Mouse (Mus musculus) liver, embryonic 11.5 days (tissue): Measurements from ENCODE around the gene Spns2. TPM values are rescaled to one million over a fixed set of nuclear protein-coding genes. Genes with fewer than 3 reads are reported as not detected.

ENCODE experiments used
- ATAC-seq: fragments of 200-750 bp; cut with Nextera tagmentation; replicated peaks from 2 replicates; pipeline ENCODE4 v1.8.0; 2017; ENCODE audit warnings: moderate number of reproducible peaks, mild to moderate bottlenecking, moderate TSS enrichment, moderate library complexity; ENCODE audit not compliant: low FRiP score
- DNase-seq: peaks from one replicate; pipeline ENCODE4 v3.0.0-alpha.2; 2017; ENCODE audit warnings: low spot score
- H3K27ac ChIP-seq: fragments of 300-500 bp; sonication (generic); 2 replicates; pipeline ENCODE4 v1.5.1; 2014; ENCODE audit warnings: mild to moderate bottlenecking, low read depth, low read length, control low read depth
- H3K27me3 ChIP-seq: fragments of 300-500 bp; sonication (generic); replicated peaks from 2 replicates; pipeline ENCODE4 v1.6.1; 2014; ENCODE audit warnings: low read length, mixed read lengths; ENCODE audit not compliant: control insufficient read depth, insufficient read depth
- H3K36me3 ChIP-seq: fragments of 300-500 bp; sonication (generic); 2 replicates; pipeline ENCODE4 v1.6.1; 2014; ENCODE audit warnings: mild to moderate bottlenecking, low read length, moderate library complexity, mixed read lengths; ENCODE audit not compliant: control insufficient read depth, insufficient read depth
- H3K4me1 ChIP-seq: fragments of 300-500 bp; sonication (generic); replicated peaks from 2 replicates; pipeline ENCODE4 v1.6.1; 2014; ENCODE audit warnings: low read length, mixed read lengths; ENCODE audit not compliant: control insufficient read depth, insufficient read depth
- H3K4me2 ChIP-seq: fragments of 300-500 bp; sonication (generic); 2 replicates; pipeline ENCODE4 v1.6.1; 2014; ENCODE audit warnings: mild to moderate bottlenecking, control low read depth, moderate library complexity
- H3K4me3 ChIP-seq: fragments of 300-500 bp; sonication (generic); 2 replicates; pipeline ENCODE4 v1.5.1; 2014; ENCODE audit warnings: low read depth, low read length, control low read depth
- H3K9ac ChIP-seq: fragments of 300-500 bp; sonication (generic); 2 replicates; pipeline ENCODE4 v1.6.1; 2014; ENCODE audit warnings: low read depth, low read length, control low read depth
- H3K9me3 ChIP-seq: fragments of 300-500 bp; sonication (generic); 2 replicates; pipeline ENCODE4 v1.6.1; 2016; ENCODE audit warnings: low read length, inconsistent platforms, mixed read lengths; ENCODE audit not compliant: control insufficient read depth
- WGBS: fragments of 180-500 bp; shearing (Covaris S2); extraction: QIAGEN DNeasy Blood & Tissue Kit; methylation state at CpG from one replicate; pipeline ENCODE4 v1.1.7; 2014; 5-methylcytosine and 5-hydroxymethylcytosine counted together
- polyA plus RNA-seq: library from polyadenylated mRNA; unstranded; fragments of >200 nt; fragmentation: Nextera tagmentation; extraction: Ambion mirVana; gene quantifications from 2 replicates; pipeline ENCODE4 v1.2.1, GENCODE M21; 2014

Spns2 gene
- polyA plus RNA-seq, 1 experiment from 2014 or later: 20.0 TPM

DNA sequence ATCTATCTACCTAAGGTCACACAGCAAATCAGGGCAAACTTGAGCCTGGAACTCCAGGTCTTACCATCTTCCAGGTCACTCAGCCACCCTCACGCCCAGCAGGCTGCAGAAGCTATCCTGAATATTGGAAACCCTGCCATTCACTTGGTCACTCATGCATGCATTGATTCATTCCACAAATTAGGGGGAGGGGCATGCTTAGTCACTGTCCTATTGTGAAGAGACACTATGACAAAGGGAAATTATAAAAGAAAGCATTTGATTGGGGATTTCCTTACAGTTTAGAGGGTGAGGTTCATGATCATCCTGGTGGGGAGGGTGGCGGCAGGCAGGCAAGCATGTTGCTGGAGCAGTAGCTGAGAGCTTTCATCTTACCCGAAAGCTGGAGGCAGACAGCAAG, 24.9 kb downstream of the Spns2 start:
- Histone ChIP-seq H3K9ac (no peak overlapping the region), H3K4me2 (no peak overlapping the region), H3K4me1 (peaks cover 62% of the 10 kb centered on the region), H3K9me3 (no peaks in the 10 kb centered on the region), H3K27ac (no peak overlapping the region), H3K4me3 (no peak overlapping the region), H3K27me3 (no peaks in the 10 kb centered on the region), H3K36me3 (peaks cover 5% of the 10 kb centered on the region; the same call in 1 of the 2 replicates)
- 78% methylated on average over 3 of the region's 3 CpGs for WGBS
- ATAC-seq: no peak
- DNase-seq: no peak

- Histone ChIP-seq H3K36me3 (peaks cover 5% of the 10 kb centered on the region; the same call in 1 of the 2 replicates), H3K4me1 (peaks cover 52% of the 10 kb centered on the region), H3K27ac (no peak overlapping the region; the same call in 1 of the 2 replicates), H3K9me3 (no peaks in the 10 kb centered on the region), H3K27me3 (no peaks in the 10 kb centered on the region), H3K4me2 (no peak overlapping the region), H3K4me3 (no peak overlapping the region), H3K9ac (no peak overlapping the region)
- no peak for ATAC-seq
- DNase-seq: no peak
- WGBS: 50% methylated on average over 5 of the region's 5 CpGs
Observed at GRCm38 (mm10) chr11:72461500-72461981, 28.2 kb downstream of the Spns2 start.

DNA sequence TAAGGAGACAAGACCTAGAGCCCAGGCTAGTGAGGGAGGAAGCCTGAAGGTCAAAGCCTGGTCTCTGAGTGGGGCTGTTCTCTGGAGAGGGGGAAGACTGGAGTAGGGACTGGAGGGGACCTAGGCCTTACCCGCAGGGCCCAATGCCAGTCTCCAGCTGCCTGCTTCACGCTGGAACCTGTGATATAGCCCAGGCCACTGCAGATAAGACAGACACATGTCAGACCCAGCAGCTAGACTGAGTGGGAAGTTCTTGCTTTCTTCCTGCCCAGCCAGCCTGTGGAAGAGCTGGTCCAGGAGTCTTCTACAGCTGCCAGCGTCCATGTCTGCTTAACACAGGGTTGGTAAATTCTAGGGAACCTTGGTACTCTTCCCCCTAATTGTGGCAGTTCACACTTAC, 31.2 kb downstream of the Spns2 start:
- ATAC-seq: peak; percentile 35
- Histone ChIP-seq H3K36me3 (peaks cover 8% of the 10 kb centered on the region; the same call in 1 of the 2 replicates), H3K4me1 (peaks cover 43% of the 10 kb centered on the region), H3K9ac (no peak overlapping the region), H3K27ac (peak overlapping the region; percentile 8; the same call in 1 of the 2 replicates), H3K27me3 (no peaks in the 10 kb centered on the region), H3K9me3 (no peaks in the 10 kb centered on the region), H3K4me3 (no peak overlapping the region), H3K4me2 (no peak overlapping the region)
- 42% methylated on average over 3 of the region's 3 CpGs for WGBS
- no peak for DNase-seq

GRCm38 (mm10) chr11:72457995-72458496, 31.7 kb downstream of the Spns2 start:
- Histone ChIP-seq H3K27ac (peak overlapping the region; percentile 8; the same call in 1 of the 2 replicates), H3K36me3 (peaks cover 8% of the 10 kb centered on the region; the same call in 1 of the 2 replicates), H3K4me3 (no peak overlapping the region), H3K9me3 (no peaks in the 10 kb centered on the region), H3K4me1 (peaks cover 43% of the 10 kb centered on the region), H3K9ac (no peak overlapping the region), H3K4me2 (no peak overlapping the region; the same call in 1 of the 2 replicates), H3K27me3 (no peaks in the 10 kb centered on the region)
- ATAC-seq (peak; percentile 40), DNase-seq (no peak)
- WGBS: 54% methylated on average over 12 of the region's 12 CpGs

- DNase-seq: no peak
- no peaks in the 10 kb centered on the region for H3K27me3 ChIP-seq
- no peak overlapping the region for H3K4me3 ChIP-seq
- peaks cover 19% of the 10 kb centered on the region for H3K36me3 ChIP-seq
- WGBS: 83% methylated on average over 5 of the region's 5 CpGs
- H3K4me1 ChIP-seq: peaks cover 30% of the 10 kb centered on the region
- H3K9ac ChIP-seq: no peak overlapping the region
- H3K9me3 ChIP-seq: no peaks in the 10 kb centered on the region
- no peak overlapping the region for H3K4me2 ChIP-seq
- no peak for ATAC-seq
- H3K27ac ChIP-seq: no peak overlapping the region
Observed at GRCm38 (mm10) chr11:72455694-72456093, 34.0 kb downstream of the Spns2 start.

DNA sequence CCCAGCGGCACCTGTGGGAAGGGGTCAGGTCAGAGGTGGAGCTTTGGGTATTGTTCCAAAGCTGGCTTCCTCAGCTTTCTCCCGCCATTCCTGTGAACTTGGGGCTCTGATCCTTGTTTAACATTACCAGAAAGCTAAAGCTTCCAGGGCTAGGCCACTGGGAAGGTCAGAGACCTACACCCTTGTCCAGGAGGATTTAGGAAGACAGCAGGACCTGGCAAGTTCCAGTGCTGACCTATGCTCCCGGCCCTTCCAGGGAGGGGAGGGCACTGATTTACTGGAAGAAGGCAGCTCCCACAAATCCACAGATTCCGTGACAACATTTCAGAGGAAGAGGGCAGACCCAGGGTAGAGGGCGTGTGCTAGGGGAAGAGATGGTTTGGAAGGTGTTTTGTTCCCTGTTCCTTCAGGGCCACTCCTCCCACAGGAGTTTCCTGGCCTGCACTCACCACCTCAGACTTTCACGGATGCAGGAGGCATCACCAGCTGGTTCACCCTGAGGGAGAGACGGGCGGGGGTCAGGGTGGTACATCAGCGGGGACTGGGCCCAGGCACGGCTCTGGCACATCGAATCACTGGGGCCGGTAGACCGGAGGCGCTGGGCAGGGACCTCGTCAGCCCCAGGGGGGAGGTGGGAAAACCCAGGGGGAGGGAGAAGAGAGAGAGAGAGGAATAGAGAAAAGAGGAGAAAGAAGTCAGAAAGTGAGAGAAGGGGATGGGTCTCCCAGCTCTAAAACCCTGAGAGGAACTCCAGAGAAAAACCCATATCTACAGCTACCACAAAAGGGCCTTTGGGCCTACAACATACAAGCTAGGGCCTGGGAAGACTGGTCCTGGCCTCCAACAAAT, 36.4 kb downstream of the Spns2 start:
- H3K36me3 ChIP-seq: peaks cover 42% of the 10 kb centered on the region
- peaks cover 14% of the 10 kb centered on the region for H3K4me1 ChIP-seq
- WGBS: 69% methylated on average over 15 of the region's 15 CpGs

GRCm38 (mm10) chr11:72452140-72452665, 37.5 kb downstream of the Spns2 start:
- H3K27ac ChIP-seq: no peak overlapping the region
- H3K27me3 ChIP-seq: no peaks in the 10 kb centered on the region
- H3K9ac ChIP-seq: no peak overlapping the region
- 72% methylated on average over 3 of the region's 3 CpGs for WGBS
- no peaks in the 10 kb centered on the region for H3K9me3 ChIP-seq
- no peak for ATAC-seq
- H3K4me3 ChIP-seq: no peak overlapping the region
- H3K4me2 ChIP-seq: no peak overlapping the region
- H3K4me1 ChIP-seq: peaks cover 5% of the 10 kb centered on the region; the same call in 1 of the 2 replicates
- peaks cover 53% of the 10 kb centered on the region for H3K36me3 ChIP-seq
- DNase-seq: no peak

More for the DNA sequence above, 36.4 kb downstream of the Spns2 start:
- no peak overlapping the region for H3K27ac ChIP-seq
- DNase-seq (no peak), ATAC-seq (no peak)
- no peaks in the 10 kb centered on the region for H3K27me3 ChIP-seq
- H3K4me3 ChIP-seq: no peak overlapping the region
- no peaks in the 10 kb centered on the region for H3K9me3 ChIP-seq
- H3K4me2 ChIP-seq: no peak overlapping the region
- no peak overlapping the region for H3K9ac ChIP-seq

DNA sequence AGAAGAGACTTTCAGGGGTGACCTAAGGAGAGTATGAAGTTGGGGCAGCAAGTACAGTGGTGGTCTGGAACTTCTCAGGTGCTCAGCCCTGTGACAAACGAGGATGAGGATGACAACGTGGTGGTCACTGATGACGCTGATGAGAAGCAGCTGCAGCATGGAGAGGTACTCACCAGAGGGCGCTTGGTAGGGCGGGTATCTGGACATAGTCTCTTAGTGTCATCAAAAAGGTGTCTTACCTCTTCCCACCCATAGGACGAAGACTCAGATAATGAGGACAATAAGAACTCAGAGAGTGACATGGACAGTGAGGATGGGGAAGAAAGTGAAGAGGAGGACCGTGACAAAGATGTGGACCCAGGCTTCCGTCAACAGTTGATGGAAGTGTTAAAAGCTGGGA, 42.2 kb downstream of the Spns2 start:
- Histone ChIP-seq H3K27ac (no peak overlapping the region), H3K36me3 (peaks cover 86% of the 10 kb centered on the region), H3K4me2 (no peak overlapping the region), H3K4me1 (peaks cover 14% of the 10 kb centered on the region), H3K9me3 (no peaks in the 10 kb centered on the region), H3K27me3 (no peaks in the 10 kb centered on the region), H3K9ac (no peak overlapping the region), H3K4me3 (no peak overlapping the region)
- no peak for DNase-seq
- no peak for ATAC-seq
- WGBS: 85% methylated on average over 8 of the region's 8 CpGs
